ENCODE assay signal across 8 mouse cellular contexts in genomic region chr4:99657430-99657820, GRCm38 (mm10). TPM values are rescaled to one million over a fixed set of nuclear protein-coding genes. Genes with fewer than 3 reads are reported as not detected.
DNase-seq lines count a peak whose midpoint lies in the region; ATAC-seq and TF ChIP-seq lines count a peak whose summit lies in the region.

No protein-coding gene starts in this region.

- no peaks in the 10 kb centered on the region for H3K36me3 ChIP-seq in kidney, adult 2 months (ENCODE audit: control insufficient read depth, insufficient read depth, low read length)
- H3K36me3 ChIP-seq in embryonic facial prominence, embryonic 11.5 days (replicated peaks; ENCODE audit: control insufficient read depth, insufficient read depth, low read depth, low read length) = no peaks in the 10 kb centered on the region
- no peaks in the 10 kb centered on the region for H3K36me3 ChIP-seq in intestine, embryonic 14.5 days (ENCODE audit: control insufficient read depth, insufficient read depth, low read length)
- no peaks in the 10 kb centered on the region for H3K36me3 ChIP-seq in neural tube, embryonic 11.5 days (ENCODE audit: control insufficient read depth, insufficient read depth, low read length)

- 1% methylated on average over 62 of the region's 62 CpGs for WGBS in kidney, adult 2 months
- WGBS in embryonic facial prominence, embryonic 11.5 days = under 1% methylated on average over 46 of the region's 62 CpGs
- WGBS in intestine, embryonic 14.5 days = 0% methylated on average over 23 of the region's 62 CpGs
- 0% methylated on average over 36 of the region's 62 CpGs for WGBS in neural tube, embryonic 11.5 days

- ATAC-seq in embryonic facial prominence, embryonic 11.5 days (replicated peaks; ENCODE audit: insufficient number of reproducible peaks, low FRiP score, low TSS enrichment, low read depth) = no peak
- 0 out of 2 replicates have a peak, but pooled peaks have one; percentile 1 for ATAC-seq in intestine, embryonic 14.5 days (replicated peaks; ENCODE audit: low FRiP score, low TSS enrichment, low read depth)
- ATAC-seq in neural tube, embryonic 11.5 days (ENCODE audit: insufficient read depth, low FRiP score, low TSS enrichment) = no peak

- H3K27me3 ChIP-seq in kidney, adult 2 months (replicated peaks; ENCODE audit: control insufficient read depth, insufficient read depth, low read length) = peaks cover 33% of the 10 kb centered on the region
- H3K27me3 ChIP-seq in embryonic facial prominence, embryonic 11.5 days (ENCODE audit: control insufficient read depth, insufficient read depth, low read length) = peaks cover 65% of the 10 kb centered on the region
- peaks cover 99% of the 10 kb centered on the region for H3K27me3 ChIP-seq in intestine, embryonic 14.5 days (replicated peaks; ENCODE audit: control insufficient read depth, insufficient read depth, low read length)
- peaks cover 92% of the 10 kb centered on the region for H3K27me3 ChIP-seq in neural tube, embryonic 11.5 days (ENCODE audit: control insufficient read depth, insufficient read depth, low read length)

- no peaks in the 10 kb centered on the region for H3K4me1 ChIP-seq in kidney, adult 2 months (ENCODE audit: control insufficient read depth, insufficient read depth, low read length)
- H3K4me1 ChIP-seq in embryonic facial prominence, embryonic 11.5 days (ENCODE audit: control insufficient read depth, insufficient read depth, low read length) = no peaks in the 10 kb centered on the region; the same call in 1 of the 2 replicates
- no peaks in the 10 kb centered on the region; the same call in 1 of the 2 replicates for H3K4me1 ChIP-seq in intestine, embryonic 14.5 days (replicated peaks; ENCODE audit: control insufficient read depth, insufficient read depth, low read length)
- H3K4me1 ChIP-seq in neural tube, embryonic 11.5 days (ENCODE audit: control insufficient read depth, insufficient read depth, low read length) = peaks cover 5% of the 10 kb centered on the region

- H3K27ac ChIP-seq in kidney, adult 2 months (ENCODE audit: insufficient read depth, low read depth, low read length) = no peak overlapping the region
- H3K27ac ChIP-seq in embryonic facial prominence, embryonic 11.5 days (replicated peaks; ENCODE audit: low read depth, low read length) = no peak overlapping the region
- no peak overlapping the region for H3K27ac ChIP-seq in intestine, embryonic 14.5 days (ENCODE audit: low read depth)
- peak overlapping the region; percentile 58 for H3K27ac ChIP-seq in neural tube, embryonic 11.5 days (ENCODE audit: low read depth, low read length)

- peak overlapping the region; percentile 8; the same call in 1 of the 2 replicates for H3K4me3 ChIP-seq in kidney, adult 2 months (ENCODE audit: insufficient read depth, low read depth, low read length)
- peak overlapping the region; percentile 24 for H3K4me3 ChIP-seq in embryonic facial prominence, embryonic 11.5 days (ENCODE audit: low read depth, low read length)
- H3K4me3 ChIP-seq in intestine, embryonic 14.5 days (ENCODE audit: low read depth, low read length) = peak overlapping the region; percentile 28
- H3K4me3 ChIP-seq in neural tube, embryonic 11.5 days (ENCODE audit: low read depth, low read length) = peak overlapping the region; percentile 34

- H3K9me3 ChIP-seq in embryonic facial prominence, embryonic 11.5 days (replicated peaks; ENCODE audit: control insufficient read depth, low read length) = no peaks in the 10 kb centered on the region
- H3K9me3 ChIP-seq in intestine, embryonic 14.5 days (ENCODE audit: control insufficient read depth, low read length) = no peaks in the 10 kb centered on the region
- no peaks in the 10 kb centered on the region for H3K9me3 ChIP-seq in neural tube, embryonic 11.5 days (ENCODE audit: control insufficient read depth, low read length)

- H3K4me2 ChIP-seq in embryonic facial prominence, embryonic 11.5 days (ENCODE audit: low read depth, low read length) = peak overlapping the region; percentile 33
- peak overlapping the region; percentile 42 for H3K4me2 ChIP-seq in intestine, embryonic 14.5 days (ENCODE audit: low read length)
- H3K4me2 ChIP-seq in neural tube, embryonic 11.5 days (ENCODE audit: low read depth) = peak overlapping the region; percentile 36

- no peak for TF ChIP-seq CTCF in kidney, adult 2 months (conservative IDR thresholded peaks at IDR 0.05; ENCODE audit: insufficient read depth, insufficient read length, low read depth, low read length)

- DNase-seq in kidney, adult 2 months = no peak
- DNase-seq in kidney, adult 8-10 months = no peak
- peak; percentile 13 for DNase-seq in embryonic facial prominence, embryonic 11.5 days (ENCODE audit: low spot score)
- DNase-seq in intestine, embryonic 14.5 days (ENCODE audit: low spot score) = peak; percentile 67
- peak; percentile 41 for DNase-seq in neural tube, embryonic 11.5 days (ENCODE audit: low spot score)
- no peak for DNase-seq in right cerebral cortex, adult 2 months (ENCODE audit: low spot score in 2 of 2)
- no peak for DNase-seq in adrenal gland, postnatal 4 days (ENCODE audit: low spot score in 2 of 2)
- DNase-seq in cerebellum, adult 11-12 months = no peak

- no peak for TF ChIP-seq POLR2A in kidney, adult 2 months (IDR thresholded peaks at IDR 0.05; ENCODE audit: low read depth, low read length)

- H3K9ac ChIP-seq in embryonic facial prominence, embryonic 11.5 days (replicated peaks; ENCODE audit: low read length) = peak overlapping the region; percentile 3
- no peak overlapping the region for H3K9ac ChIP-seq in intestine, embryonic 14.5 days (ENCODE audit: low read length)
- peak overlapping the region; percentile 42 for H3K9ac ChIP-seq in neural tube, embryonic 11.5 days (ENCODE audit: low read length)

RNA-seq across cellular contexts. Expression of gene Foxd3, which starts 1.3 kb away (rescaled TPM):
- polyA plus RNA-seq in kidney, adult 2 months (2012; rRNA removed) = 0.06 and 0.11 TPM in 2 replicates
- 1.0 and 1.7 TPM in 2 replicates for polyA plus RNA-seq in embryonic facial prominence, embryonic 11.5 days (2014; fragmentation: Nextera tagmentation; extraction: Ambion mirVana)
- polyA plus RNA-seq in intestine, embryonic 14.5 days (2014; fragmentation: Nextera tagmentation; extraction: Ambion mirVana) = 1.3 and 1.4 TPM in 2 replicates
- 4.2 and 5.6 TPM in 2 replicates for polyA plus RNA-seq in neural tube, embryonic 11.5 days (2014; fragmentation: Nextera tagmentation; extraction: Ambion mirVana)
- 1 to 10 TPM; 4.2 to 4.5 TPM for total RNA-seq in adrenal gland, postnatal 4 days (2021)

RNA-seq across cellular contexts. Expression of gene Alg6, which starts 58.0 kb away (rescaled TPM):
- polyA plus RNA-seq in kidney, adult 2 months (2012; rRNA removed) = 4.2 and 5.0 TPM in 2 replicates
- polyA plus RNA-seq in embryonic facial prominence, embryonic 11.5 days (2014; fragmentation: Nextera tagmentation; extraction: Ambion mirVana) = 19.8 and 20.4 TPM in 2 replicates
- 25.8 and 26.5 TPM in 2 replicates for polyA plus RNA-seq in intestine, embryonic 14.5 days (2014; fragmentation: Nextera tagmentation; extraction: Ambion mirVana)
- polyA plus RNA-seq in neural tube, embryonic 11.5 days (2014; fragmentation: Nextera tagmentation; extraction: Ambion mirVana) = 16.4 and 17.4 TPM in 2 replicates
- total RNA-seq in adrenal gland, postnatal 4 days (2021) = 10 to 100 TPM; 17.0 to 18.8 TPM

Comparison
In these comparisons a context has a peak if more than half of its experiments do, and no peak if none do; other contexts are left out.
1. DNase-seq: peak in embryonic facial prominence, embryonic 11.5 days (single experiment), intestine, embryonic 14.5 days (single experiment) and neural tube, embryonic 11.5 days (single experiment); none in kidney, adult 2 months (single experiment), kidney, adult 8-10 months (0 of 2), right cerebral cortex, adult 2 months (0 of 2), adrenal gland, postnatal 4 days (0 of 2) and cerebellum, adult 11-12 months (single experiment).
2. Peak in every context shown above with its lines, with median percentiles within 50 percentile points of each other: H3K4me3 ChIP-seq and H3K4me2 ChIP-seq.